Mouse (Mus musculus) stomach, postnatal 0 days (tissue): ENCODE results near the gene Fgf10. TPM values are rescaled to one million over a fixed set of nuclear protein-coding genes. Genes with fewer than 3 reads are reported as not detected.

Experiments used
- ATAC-seq: fragments of 200-750 bp; cut with Nextera tagmentation; 2 replicates; pipeline ENCODE4 v1.8.0; 2017; ENCODE audit not compliant: low FRiP score, low TSS enrichment
- DNase-seq: peaks from one replicate; pipeline ENCODE4 v3.0.0-alpha.2; 2016; ENCODE audit warnings: low spot score
- H3K27ac ChIP-seq: fragments of 300-500 bp; sonication (generic); replicated peaks from 2 replicates; pipeline ENCODE4 v1.5.1; 2014; ENCODE audit warnings: mild to moderate bottlenecking, control low read depth
- H3K27me3 ChIP-seq: fragments of 300-500 bp; sonication (generic); 2 replicates; pipeline ENCODE4 v1.6.1; 2014; ENCODE audit warnings: low read length; ENCODE audit not compliant: control insufficient read depth, insufficient read depth
- H3K36me3 ChIP-seq: fragments of 300-500 bp; sonication (generic); 2 replicates; pipeline ENCODE4 v1.6.1; 2014; ENCODE audit warnings: low read length, mixed read lengths; ENCODE audit not compliant: control insufficient read depth, insufficient read depth
- H3K4me1 ChIP-seq: fragments of 300-500 bp; sonication (generic); replicated peaks from 2 replicates; pipeline ENCODE4 v1.6.1; 2014; ENCODE audit warnings: antibody characterized with exemption; ENCODE audit not compliant: control insufficient read depth, insufficient read depth
- H3K4me2 ChIP-seq: fragments of 300-500 bp; sonication (generic); replicated peaks from 2 replicates; pipeline ENCODE4 v1.6.1; 2014; ENCODE audit warnings: low read depth, mild to moderate bottlenecking, control low read depth, moderate library complexity
- H3K4me3 ChIP-seq: fragments of 300-500 bp; sonication (generic); 2 replicates; pipeline ENCODE4 v1.5.1; 2014; ENCODE audit warnings: low read depth, low read length, control low read depth
- H3K9ac ChIP-seq: fragments of 300-500 bp; sonication (generic); 2 replicates; pipeline ENCODE4 v1.6.1; 2014; ENCODE audit warnings: mild to moderate bottlenecking, low read length, control low read depth, mixed read lengths
- H3K9me3 ChIP-seq: fragments of 300-500 bp; sonication (generic); 2 replicates; pipeline ENCODE4 v1.6.1; 2016; ENCODE audit warnings: low read length; ENCODE audit not compliant: control insufficient read depth
- CTCF ChIP-seq: IDR thresholded peaks from 2 replicates; pipeline ENCODE4 v1.5.1; 2016; ENCODE audit warnings: antibody characterized with exemption, low read depth, mild to moderate bottlenecking, moderate library complexity
- EP300 ChIP-seq: optimal IDR thresholded peaks from 2 replicates; pipeline ENCODE3; 2016; ENCODE audit warnings: antibody characterized with exemption
- whole genome bisulfite sequencing: fragments of 180-500 bp; shearing (Covaris S2); extraction: QIAGEN DNeasy Blood & Tissue Kit; methylation state at CpG from one replicate; pipeline ENCODE4 v1.1.7; 2014; 5-methylcytosine and 5-hydroxymethylcytosine counted together
- polyA plus RNA-seq: library from polyadenylated mRNA; unstranded; fragments of >200 nt; fragmentation: Nextera tagmentation; extraction: Ambion mirVana; gene quantifications from 2 replicates; pipeline ENCODE4 v1.2.1, GENCODE M21; 2015

Gene Fgf10
- polyA plus RNA-seq, 1 experiment from 2014 or later, result 1.3 TPM

GRCm38 (mm10) chr13:118714284-118715065 is 44.9 kb downstream of the Fgf10 start:
- DNase-seq (peak; percentile 20), ATAC-seq (peak; percentile 54; the same call in 1 of the 2 replicates)
- Histone ChIP-seq H3K9ac (peak overlapping the region; percentile 51), H3K27ac (peak overlapping the region; percentile 49), H3K36me3 (no peaks in the 10 kb centered on the region), H3K27me3 (peaks cover 3% of the 10 kb centered on the region; the same call in 1 of the 2 replicates), H3K9me3 (no peaks in the 10 kb centered on the region), H3K4me1 (no peaks in the 10 kb centered on the region), H3K4me3 (peak overlapping the region; percentile 50), H3K4me2 (peak overlapping the region; percentile 71)
- TF ChIP-seq CTCF, result no peak
- no peak for TF ChIP-seq EP300
- under 1% methylated on average over 25 of the region's 36 CpGs for WGBS

- ATAC-seq, result no peak
- peak overlapping the region; percentile 71 for H3K4me2 ChIP-seq
- WGBS, result 2% methylated on average over 31 of the region's 31 CpGs
- H3K9me3 ChIP-seq, result no peaks in the 10 kb centered on the region
- peak overlapping the region; percentile 50 for H3K4me3 ChIP-seq
- DNase-seq, result peak; percentile 30
- H3K9ac ChIP-seq, result peak overlapping the region; percentile 51
- H3K4me1 ChIP-seq, result no peaks in the 10 kb centered on the region
- H3K27ac ChIP-seq, result peak overlapping the region; percentile 49
- H3K27me3 ChIP-seq, result peaks cover 3% of the 10 kb centered on the region; the same call in 1 of the 2 replicates
- H3K36me3 ChIP-seq, result no peaks in the 10 kb centered on the region
- TF ChIP-seq EP300 (no peak), CTCF (no peak)
These were observed 45.8 kb downstream of the Fgf10 start for GRCm38 (mm10) chr13:118715066-118716018.

GRCm38 (mm10) chr13:118716265-118716664 is 46.7 kb downstream of the Fgf10 start:
- Histone ChIP-seq H3K4me2 (peak overlapping the region; percentile 71), H3K9me3 (no peaks in the 10 kb centered on the region), H3K4me3 (peak overlapping the region; percentile 50), H3K36me3 (no peaks in the 10 kb centered on the region), H3K27ac (no peak overlapping the region), H3K27me3 (peaks cover 3% of the 10 kb centered on the region; the same call in 1 of the 2 replicates), H3K4me1 (no peaks in the 10 kb centered on the region), H3K9ac (no peak overlapping the region)
- TF ChIP-seq EP300, result no peak
- no peak for TF ChIP-seq CTCF
- 13% methylated on average over 8 of the region's 8 CpGs for WGBS
- DNase-seq, result no peak
- ATAC-seq, result no peak

GRCm38 (mm10) chr13:118716726-118717125 is 47.1 kb downstream of the Fgf10 start:
- H3K27ac ChIP-seq, result no peak overlapping the region
- no peaks in the 10 kb centered on the region for H3K9me3 ChIP-seq

GRCm38 (mm10) chr13:118718396-118718795 is 48.8 kb downstream of the Fgf10 start:
- ATAC-seq (no peak), DNase-seq (no peak)
- H3K4me2 ChIP-seq, result no peak overlapping the region
- 25% methylated on average over 3 of the region's 3 CpGs for WGBS
- TF ChIP-seq EP300, result no peak
- TF ChIP-seq CTCF, result no peak
- no peak overlapping the region for H3K27ac ChIP-seq
- no peaks in the 10 kb centered on the region for H3K4me1 ChIP-seq
- no peak overlapping the region for H3K4me3 ChIP-seq
- peaks cover under 1% of the 10 kb centered on the region; the same call in 1 of the 2 replicates for H3K27me3 ChIP-seq
- H3K9ac ChIP-seq, result no peak overlapping the region
- H3K36me3 ChIP-seq, result no peaks in the 10 kb centered on the region
- no peaks in the 10 kb centered on the region for H3K9me3 ChIP-seq

More at GRCm38 (mm10) chr13:118716726-118717125, 47.1 kb downstream of the Fgf10 start:
- Histone ChIP-seq H3K4me2 (peak overlapping the region; percentile 71; the same call in 1 of the 2 replicates), H3K27me3 (peaks cover 3% of the 10 kb centered on the region; the same call in 1 of the 2 replicates), H3K4me3 (peak overlapping the region; percentile 50), H3K4me1 (no peaks in the 10 kb centered on the region), H3K36me3 (no peaks in the 10 kb centered on the region), H3K9ac (no peak overlapping the region)
- WGBS, result 68% methylated on average over 1 of the region's 1 CpGs
- no peak for TF ChIP-seq EP300
- no peak for TF ChIP-seq CTCF
- no peak for DNase-seq
- no peak for ATAC-seq
